Mouse (Mus musculus): ENCODE results near the gene Pomt1.

The Pomt1 gene

DNA sequence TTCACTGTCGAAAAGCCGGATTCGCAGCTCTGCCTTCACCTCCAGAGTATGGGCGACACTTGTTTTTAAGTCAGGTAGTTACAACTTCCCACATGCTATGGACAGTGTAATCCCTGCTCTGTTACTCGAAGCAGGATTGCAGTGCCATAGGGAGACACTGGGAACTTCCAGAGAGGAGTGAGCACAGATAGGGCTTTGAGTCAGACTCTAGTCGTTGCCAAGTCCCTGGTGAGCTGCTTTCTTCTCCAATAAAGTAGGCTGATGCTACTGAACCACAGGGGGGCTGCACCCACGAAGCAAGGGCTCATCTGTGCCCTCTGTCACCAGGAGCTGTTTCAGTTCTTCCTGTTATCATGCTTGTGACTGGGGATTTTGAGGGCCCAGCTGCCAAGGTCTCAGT, 14.8 kb upstream of the Pomt1 start:
- in situ Hi-C loops (cut with MseI, MboI), result no loop called here

DNA sequence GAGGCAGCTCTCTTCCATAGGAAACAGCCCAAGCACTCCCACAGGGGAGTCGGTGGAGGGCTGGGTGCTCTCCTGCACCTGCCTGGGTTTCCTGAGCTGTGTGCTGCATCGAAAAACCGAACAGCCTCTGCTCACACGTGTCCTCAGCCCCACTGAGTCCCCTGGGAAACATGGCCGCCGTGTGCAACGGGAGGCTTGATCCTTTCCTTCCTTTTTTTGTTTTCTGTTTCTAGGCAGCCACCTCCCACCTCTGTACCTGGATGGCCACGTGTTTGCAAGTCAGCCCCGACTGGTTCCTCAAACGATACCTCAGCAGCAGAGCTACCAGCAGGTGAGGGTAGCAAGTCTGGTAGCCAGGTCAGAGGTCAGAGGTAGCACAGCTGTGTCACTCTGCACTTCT, 14.3 kb upstream of the Pomt1 start:
- in situ Hi-C loops (cut with MseI, MboI), result no loop called here

DNA sequence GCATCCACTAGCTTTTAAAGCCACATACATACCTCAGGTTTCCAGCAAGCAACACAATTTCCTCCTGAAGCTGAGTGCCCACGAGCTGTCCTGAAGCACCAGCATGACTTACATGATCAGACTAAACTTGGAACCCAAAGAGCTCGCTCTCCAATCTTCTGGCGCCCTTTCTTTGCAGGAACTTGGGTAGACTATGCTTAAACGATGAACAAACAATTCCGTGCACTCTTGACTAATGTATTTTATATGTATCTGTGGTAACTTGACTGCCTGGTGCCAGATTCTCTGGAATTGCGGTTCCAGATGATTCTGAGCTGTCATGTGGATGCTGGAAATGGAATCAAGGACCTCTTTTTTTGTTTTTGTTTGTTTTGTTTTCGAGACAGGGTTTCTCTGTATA, 957 bp upstream of the Pomt1 start:
- in situ Hi-C loops (cut with MseI, MboI), result no loop called here

DNA sequence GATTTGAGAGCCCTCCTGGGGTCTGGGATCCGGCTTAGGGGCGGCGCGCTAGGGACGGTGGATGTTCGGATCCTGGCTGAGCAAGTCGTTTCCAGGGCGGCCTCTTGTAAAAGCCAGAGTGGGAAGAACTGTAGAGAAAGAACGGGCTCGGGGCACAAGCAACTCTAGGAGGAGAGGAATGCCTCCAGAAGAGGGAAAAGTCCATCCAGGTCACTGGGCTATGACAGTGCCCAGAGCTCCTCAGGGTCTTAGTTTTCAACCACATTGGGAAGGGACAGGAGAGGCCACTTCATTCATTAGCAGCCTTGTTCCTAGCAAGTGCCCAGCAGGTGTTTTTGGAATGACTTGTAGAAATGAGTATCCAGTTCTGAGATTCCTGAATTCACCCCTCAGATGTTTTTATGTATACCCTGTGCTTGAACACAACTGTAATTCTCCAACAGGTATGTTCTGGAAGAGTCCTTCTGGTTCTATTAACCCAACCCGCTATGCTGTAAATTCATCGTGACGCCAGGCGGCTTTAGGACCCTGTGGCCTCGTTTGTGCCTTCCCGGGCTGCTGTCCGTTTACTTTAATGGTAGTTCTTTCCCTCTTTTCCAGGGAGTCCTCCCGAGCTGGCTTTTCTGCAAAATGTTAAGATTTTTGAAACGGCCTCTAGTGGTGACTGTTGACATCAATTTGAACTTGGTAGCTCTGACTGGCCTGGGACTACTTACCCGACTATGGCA, 534 bp downstream of the Pomt1 start:
- in situ Hi-C loops (cut with MseI, MboI), result no loop called here

DNA sequence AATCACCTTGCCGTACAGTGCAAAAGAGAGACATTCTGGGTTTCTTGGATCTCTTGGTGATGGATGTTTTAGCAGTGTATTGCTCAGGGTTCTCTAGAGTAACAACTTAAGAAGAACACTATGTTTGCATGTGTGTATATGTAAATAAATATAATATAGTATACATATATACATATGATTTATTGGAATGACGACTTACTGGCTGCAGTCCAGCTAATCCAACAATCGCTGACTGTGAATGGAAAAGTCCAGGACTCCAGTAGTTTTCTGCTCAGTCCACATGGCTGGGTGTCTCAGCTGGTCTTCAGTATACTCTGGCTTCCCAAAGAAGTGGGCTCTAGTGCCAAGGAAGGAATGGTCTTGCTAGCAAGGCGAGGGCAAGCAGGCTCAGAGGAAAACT, 1.2 kb downstream of the Pomt1 start:
- in situ Hi-C loops (cut with MseI, MboI), result no loop called here

DNA sequence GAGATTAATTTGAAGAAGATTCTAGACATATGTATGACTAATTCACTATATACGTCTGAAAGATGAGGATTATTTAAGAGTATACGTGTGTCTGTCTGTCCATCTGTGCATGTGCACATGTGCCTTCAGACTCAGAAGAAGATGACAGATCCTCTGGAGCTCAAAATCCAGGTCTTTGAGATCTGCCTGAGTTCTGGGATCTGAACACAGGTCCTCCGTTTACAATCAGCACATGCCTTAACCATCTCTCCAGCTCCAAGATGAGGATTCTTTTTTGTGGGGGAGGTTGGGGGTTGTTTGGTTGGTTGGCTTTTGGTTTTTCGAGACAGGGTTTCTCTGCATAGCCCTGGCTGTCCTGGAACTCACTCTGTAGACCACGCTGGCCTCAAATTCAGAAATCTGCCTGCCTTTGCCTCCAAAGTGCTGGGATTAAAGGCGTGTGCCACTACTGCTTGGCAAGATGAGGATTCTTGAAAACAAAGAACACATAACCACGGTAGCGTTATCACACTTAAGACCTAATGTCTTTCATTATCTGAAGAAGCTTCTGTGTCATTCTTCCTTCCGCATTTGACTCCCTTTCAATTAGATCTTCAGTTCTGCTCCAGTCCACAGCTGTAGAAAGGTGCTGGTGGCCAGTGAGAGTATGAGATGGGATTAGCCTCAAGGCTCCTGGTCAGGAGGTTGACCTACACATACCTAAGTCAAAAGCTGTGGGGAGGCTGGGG, 2.5 kb downstream of the Pomt1 start:
- in situ Hi-C loops (cut with MseI, MboI), result no loop called here

DNA sequence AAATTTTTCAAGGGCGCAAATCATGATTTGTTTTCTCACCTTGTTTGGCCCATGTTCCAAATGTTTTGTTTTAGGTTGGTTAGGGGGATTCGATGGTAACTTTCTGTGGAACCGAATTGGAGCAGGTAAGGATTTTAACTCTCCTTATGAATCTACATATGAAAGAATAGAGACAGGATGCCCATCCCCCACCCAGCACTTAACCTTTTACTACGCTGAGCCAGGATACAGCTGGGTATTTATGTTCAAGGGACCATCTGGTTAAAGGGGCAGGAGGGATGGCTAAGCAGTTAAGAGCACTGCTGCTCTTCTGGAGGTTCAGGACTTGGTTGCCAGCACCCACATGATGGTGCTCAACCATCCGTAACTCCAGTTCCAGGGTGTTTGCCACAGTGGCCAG, 4.2 kb downstream of the Pomt1 start:
- in situ Hi-C loops (cut with MseI, MboI), result no loop called here

DNA sequence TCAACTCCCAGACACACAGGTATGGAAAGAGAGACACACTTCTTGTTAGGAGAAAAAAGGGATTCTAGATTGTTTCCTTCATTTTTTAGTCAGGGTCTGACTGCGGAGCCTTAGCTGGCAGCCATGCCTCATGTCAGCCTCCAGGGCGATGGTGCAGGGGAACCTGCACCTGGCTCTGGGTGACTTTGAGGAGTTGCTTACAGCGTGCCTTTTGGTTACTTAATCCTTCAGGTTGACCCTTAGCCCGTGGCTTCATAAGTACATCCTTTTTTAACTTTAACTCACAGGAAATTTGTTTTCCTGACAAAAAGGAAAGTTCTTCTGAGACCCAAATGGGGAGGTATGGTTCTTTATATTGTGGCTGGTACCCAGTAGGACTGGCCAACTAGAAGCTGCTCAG, 6.6 kb downstream of the Pomt1 start:
- in situ Hi-C loops (cut with MseI, MboI), result no loop called here

DNA sequence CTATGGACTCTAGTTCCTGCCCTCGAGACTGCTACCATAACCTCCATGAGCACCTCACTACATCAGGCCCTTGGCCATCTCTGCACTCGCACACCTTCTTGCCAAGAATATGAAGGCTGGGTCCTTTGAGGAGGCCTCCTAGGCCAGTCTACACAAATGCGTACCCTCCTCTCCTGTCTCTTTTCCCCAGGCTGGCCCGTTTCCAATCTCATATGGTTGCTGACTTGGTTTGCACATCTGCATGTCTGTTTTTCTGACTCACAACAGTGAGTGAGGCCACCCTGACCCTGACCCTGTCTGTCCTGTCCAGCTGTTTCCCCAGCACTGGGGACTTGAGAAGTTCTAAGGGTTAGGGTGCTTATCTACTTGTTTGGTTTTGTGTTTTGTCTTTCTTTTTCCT, 10.4 kb downstream of the Pomt1 start:
- in situ Hi-C loops (cut with MseI, MboI), result no loop called here

DNA sequence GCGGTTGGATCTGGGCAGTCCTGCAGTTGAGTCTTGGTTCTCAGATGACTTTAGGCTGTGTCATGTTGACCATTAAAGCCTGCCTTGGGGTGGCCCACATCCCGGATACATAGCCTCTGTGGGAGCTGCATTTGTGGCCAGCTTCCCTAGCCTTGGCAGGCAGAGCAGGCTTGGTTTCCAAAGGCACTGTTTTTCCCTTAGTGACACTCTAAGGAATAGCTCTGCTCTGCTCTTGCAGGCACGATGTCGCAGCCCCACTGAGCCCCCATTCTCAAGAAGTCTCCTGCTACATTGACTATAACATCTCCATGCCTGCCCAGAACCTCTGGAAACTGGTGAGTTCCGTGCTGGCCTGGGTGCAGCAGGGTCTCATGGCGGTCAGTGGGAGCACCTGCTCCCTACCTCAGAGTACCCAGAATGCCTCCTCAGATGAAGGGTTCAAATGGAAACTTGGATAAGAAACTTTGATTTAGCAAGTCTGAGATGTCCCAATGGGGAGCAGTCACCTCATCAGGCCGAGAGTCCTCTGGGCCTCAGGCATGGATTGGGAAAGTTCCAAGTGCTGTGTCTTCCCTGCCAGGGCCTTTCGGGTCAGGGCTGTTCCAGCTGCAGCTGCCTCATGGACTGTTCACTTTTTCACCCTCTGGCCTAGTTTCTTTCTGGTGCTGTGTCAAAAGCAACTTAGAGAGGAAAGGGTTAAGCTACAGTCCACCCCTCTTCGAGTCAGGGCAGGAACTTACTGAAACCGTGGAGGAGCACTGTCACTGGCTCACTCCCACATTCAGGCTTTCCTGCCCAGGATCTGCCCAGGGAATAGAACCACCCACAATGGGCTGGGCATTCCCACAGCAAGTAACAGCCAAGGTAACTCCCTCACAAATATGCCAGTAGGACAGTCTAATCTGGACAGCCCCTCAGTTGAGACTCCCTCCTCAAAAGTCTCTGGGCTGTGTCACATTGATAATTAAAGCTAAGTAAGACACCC, 12.3 kb downstream of the Pomt1 start:
- in situ Hi-C loops (cut with MseI, MboI), result no loop called here

DNA sequence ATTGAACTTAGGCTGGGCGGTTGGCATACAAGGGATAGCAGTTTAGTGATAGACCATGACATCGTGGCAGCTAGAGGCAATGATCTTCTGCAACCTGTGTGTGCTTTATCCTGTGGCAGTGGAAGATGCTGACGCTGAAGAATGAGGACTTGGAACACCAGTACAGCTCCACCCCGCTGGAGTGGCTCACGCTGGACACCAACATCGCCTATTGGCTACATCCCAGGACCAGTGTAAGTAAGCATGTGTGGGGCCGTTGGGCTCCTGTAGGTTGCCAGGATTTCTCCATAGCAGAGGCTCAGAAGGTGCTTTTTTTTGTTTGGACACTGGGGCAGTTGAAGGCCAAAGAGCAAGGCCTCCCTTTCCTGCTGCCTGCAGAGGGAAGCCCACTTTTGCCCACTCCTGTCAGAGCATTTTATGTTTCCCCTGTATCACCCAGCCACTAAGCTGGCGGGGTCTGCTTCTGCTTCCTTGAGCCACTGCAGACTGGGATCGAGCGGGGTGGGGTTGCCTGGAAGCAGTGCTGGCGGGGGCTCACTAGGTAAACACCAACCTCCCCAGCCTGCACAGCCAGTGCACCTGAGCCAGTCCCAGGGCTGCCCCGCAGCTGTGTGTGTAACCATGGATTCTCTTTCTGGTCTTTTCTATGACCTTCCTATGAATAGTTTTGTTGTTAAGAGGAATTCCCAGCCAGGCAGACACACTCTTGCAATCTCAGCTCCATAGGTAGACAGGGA, 15.6 kb downstream of the Pomt1 start:
- in situ Hi-C loops (cut with MseI, MboI), result no loop called here

DNA sequence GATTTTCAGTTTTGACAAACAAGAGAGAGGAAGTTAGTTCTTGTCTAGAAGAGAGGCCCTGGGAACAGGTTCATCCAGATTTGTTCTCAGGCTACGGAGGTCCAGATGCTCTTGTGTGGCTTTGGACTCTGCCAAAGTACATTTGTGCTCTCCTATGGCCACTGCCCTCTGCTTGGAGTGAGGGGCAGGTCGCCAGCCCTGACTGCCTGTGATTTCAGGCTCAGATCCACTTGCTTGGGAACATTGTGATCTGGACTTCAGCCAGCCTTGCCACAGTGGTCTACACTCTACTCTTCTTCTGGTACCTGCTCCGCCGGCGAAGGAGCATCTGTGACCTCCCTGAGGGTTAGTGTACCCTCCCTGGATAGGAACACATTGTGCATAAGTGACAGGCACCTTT, 16.3 kb downstream of the Pomt1 start:
- in situ Hi-C loops (cut with MseI, MboI), result no loop called here

DNA sequence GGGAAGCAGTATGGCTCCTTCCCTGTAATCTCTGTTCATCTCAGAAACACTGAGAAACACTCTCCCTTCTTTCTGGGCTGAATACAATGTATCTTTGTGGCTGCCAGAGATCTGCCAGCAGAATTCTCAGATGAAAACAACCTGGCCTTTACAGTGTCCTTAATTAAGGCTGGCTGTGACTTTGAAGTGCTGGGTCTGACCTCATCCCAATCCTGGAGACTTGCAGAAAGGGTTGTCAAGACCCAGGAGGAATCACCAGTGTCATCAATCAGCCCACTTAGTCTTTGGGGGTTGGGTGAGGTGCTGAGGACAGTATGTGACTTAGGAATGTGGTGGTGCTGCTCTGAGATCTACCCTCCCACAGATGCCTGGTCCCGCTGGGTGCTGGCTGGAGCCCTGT, 17.0 kb downstream of the Pomt1 start:
- in situ Hi-C loops (cut with MseI, MboI), result no loop called here

DNA sequence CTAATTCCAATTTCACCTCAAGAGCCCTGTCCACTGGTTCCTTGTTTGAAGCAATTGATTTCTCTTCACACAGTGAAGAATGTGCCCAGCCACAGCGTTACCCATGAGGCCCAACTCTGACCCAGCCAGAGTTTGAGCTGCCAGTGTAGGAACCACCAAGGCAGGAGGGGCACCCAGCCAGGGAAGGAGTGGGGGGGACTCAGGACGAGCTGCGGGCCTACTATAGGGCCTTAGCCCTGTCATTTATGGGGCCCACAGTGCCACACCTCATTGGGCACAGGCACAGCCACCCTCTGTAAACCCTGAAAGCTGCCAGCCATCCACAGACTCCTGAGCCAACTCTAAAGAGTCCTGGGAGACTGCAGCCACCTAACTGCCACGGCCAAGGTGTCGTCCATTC, 18.2 kb downstream of the Pomt1 start:
- in situ Hi-C loops (cut with MseI, MboI), result no loop called here

DNA sequence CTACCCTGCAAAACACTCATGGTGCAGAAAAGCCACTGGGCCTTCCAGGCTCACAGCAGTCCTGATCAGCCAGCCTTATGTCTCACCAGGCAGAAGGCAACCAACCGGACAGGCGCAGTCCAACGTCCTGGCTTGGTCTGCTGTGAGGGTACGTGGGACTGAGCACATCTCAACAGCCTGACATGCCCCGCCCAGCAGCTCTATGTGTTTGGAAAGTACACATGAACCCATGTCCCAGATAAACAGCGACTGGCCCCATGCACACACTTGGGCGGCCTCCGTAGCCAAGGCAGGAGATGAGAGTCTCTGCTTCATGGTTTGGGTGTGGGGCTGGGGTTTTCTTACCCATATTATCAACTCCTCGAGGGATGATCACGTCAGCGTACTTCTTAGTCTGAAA, 19.9 kb downstream of the Pomt1 start:
- in situ Hi-C loops (cut with MseI, MboI), result no loop called here

DNA sequence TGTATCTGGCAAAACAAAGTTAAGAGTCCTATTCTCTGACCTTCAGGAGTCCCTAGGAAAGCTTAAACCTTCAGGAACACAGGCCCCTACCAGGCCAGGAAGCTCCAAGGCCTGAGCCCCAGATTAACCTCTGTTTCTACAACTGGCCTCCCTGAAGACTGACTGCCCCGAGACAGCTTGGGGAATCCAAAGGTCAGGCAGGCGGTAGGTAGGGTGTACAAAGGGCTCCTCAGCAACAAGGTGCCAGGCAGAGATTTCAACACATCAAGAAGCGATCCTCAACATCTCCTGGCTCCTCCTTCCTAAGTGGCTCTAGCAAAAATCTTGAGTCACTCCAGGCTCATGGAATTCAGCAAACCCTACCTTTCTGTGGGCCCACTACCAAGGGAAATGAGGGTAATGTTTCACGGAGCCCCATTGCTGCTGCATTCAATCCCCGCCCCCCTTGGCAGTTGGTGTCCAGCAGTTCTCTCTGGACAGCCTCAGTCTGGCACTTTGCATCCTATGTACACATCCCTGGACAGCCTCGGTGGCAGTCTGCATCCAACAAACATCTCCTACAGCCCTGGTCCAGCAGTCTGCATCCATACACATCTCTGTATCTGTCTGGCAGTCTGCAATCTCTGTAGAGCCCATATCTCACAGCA, 22.6 kb downstream of the Pomt1 start:
- in situ Hi-C loops (cut with MseI, MboI), result no loop called here

DNA sequence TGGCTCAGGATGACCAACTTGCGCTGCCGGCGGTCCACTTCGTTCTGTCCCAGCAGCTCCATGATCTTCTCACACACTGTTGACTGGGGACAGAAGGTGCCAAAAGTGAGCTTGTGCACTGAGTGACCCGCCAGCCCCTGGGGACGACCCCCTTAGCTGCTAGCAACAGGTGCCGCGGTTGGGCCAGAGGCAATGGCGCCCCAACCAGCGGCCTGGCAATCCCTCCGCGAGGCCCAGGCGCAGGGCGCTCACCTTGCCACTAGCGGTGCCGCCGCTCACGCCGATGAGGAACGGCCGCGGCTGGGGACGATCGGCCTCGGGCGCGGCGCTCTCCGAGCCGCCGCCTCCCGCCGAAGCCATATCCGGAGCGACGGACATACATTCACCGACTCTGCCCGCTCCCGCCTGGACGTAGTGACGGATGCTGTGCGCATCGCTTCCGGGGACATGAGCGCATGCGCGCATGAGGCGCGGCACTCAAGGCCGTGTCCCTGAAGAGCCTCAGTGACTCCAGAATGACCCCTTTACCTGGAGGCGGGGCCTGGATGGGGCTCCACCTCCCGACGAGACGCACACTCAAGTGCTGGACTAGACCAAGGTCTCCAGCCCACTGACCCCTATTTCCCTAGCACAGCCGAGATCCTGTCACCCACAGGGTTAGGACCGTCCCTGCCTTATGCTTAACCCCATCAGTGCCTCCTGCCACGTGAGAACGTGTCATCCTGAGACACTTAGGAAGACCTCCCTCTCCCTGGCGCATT, 23.4 kb downstream of the Pomt1 start, which contains the start of gene Uck1:
Gene Uck1 (minus strand): TSS at position 503 of the 761 bp plus-strand sequence.
- in situ Hi-C loops (cut with MseI, MboI), result no loop called here

DNA sequence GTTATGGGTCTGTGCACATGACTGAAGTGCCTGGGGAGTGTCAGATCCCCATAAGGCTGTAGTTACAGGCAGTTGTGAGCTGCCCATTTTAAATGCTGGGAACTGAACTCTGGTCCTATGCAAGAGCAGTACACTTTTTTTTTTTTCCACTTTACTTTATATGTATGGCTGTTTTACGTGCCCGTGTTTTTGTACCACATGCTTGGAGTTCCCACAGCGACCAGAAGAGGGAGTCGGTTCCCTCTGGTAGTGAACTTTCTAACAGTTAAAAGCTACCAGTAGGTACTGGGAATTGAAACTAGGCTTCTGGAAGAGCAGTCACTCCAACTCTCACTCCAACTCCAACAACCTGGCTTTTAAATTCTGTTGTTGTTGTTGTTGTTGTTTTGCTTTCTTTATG, 24.2 kb downstream of the Pomt1 start:
- in situ Hi-C loops (cut with MseI, MboI), result no loop called here

DNA sequence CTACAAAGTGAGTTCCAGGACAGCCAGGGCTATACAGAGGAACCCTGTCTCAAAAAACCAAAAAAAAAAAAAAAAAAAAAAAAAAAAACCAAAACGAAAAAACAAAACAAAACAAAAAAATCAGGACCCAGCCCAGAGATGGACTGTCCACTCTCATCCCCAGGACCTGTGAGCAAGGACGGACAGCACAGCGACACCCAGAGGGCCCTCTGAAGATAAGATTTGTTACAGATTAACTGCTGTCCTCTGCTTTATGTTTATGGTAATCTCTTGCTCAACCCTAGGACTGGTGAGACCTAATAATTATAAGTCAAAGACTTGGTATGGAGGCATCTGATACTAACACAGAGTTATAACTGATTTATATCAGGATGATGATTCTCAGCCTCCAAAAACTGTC, 39.4 kb downstream of the Pomt1 start:
- in situ Hi-C loops (cut with MseI, MboI), result no loop called here

DNA sequence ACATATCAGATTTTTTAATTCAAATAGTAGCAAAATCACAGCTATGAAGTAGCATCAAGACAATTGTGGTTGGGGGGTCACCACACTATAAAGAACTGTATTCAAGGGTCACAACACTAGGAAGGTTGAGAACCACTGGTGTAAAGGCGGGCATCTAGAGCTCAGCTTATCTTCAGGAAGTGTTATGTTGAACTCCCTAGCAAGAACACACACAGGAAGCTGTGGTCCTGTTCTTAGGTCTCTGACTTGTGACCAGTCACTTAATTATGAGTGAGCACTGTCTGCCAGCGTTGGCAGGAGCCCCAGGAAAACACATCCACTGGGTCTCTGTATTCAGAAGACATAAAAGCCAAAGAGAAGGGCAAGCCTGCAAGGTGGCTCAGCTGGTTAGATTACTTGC, 45.9 kb downstream of the Pomt1 start:
- in situ Hi-C loops (cut with MseI, MboI), result no loop called here

Measured in mouse trophoblast stem cell (cell line).